Mouse (Mus musculus) left cerebral cortex, postnatal 14 days (tissue): Measurements from ENCODE around the gene 4930522H14Rik. TPM values are rescaled to one million over a fixed set of nuclear protein-coding genes. Genes with fewer than 3 reads are reported as not detected.

ENCODE experiments used
- DNase-seq, 2 experiments: peaks; one replicate each; pipeline ENCODE4 v3.0.0; 2021 to 2022; ENCODE audit warnings: low spot score in 2 of 2, mixed read lengths in 1 of 2
- intact Hi-C: fragments of 180-260 bp; cut with DNase I; formaldehyde crosslinking; loops from one replicate; pipeline ENCODE4 v1.15.1; 2025
- total RNA-seq, 2 experiments: library from RNA; stranded (reverse); gene quantifications; 2 replicates each; pipeline ENCODE4 v1.2.3; 2021

The 4930522H14Rik gene
- total RNA-seq, 2 experiments from 2014 or later, result not detected

DNA sequence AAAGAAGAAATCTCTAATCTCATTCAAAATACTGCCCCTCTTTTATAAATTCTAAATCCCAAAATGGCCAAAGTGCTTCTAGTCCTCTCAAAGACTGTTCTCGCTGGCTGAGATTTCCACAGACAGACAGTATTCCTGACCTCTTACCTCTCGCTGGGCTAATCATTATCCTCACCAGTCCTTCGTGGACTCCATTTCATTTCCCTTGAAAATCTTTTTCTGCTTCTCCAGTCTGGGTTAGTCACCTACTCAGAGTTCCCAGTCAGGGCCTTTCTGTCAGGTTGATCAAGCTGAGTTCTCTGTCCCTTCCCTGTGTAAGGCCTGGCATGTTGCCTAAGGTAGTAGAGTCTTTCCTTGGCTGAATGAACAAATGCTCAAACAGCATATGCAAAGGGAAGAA is 53.6 kb downstream of the 4930522H14Rik start:
- no peak for DNase-seq
- intact Hi-C loops, result no loop called here

DNA sequence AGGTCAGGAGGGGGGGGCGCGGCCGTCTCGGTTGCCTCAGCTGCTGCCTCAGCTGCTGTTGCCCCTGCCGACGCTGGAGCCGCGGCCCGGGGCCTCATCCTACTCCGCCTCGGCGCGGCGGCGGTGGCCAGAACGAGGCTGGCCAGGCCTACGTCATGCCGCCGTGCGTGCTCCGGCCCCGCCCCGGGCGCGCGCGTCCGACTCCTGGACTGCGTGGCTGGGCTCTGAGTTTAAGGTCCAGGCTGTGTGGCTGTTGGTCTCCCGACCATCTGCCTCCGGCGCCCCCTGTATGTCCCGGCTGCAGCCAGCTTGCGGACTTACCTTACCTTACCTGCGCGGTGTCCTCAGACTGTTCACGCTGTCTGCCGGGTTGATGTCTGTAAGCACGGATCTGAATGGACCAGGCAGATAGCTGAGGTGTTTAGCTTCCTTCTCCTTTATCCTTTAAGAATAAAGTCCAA is 54.5 kb downstream of the 4930522H14Rik start:
- intact Hi-C loops, result no loop called here
- DNase-seq, result peak; percentile 89 to 91

DNA sequence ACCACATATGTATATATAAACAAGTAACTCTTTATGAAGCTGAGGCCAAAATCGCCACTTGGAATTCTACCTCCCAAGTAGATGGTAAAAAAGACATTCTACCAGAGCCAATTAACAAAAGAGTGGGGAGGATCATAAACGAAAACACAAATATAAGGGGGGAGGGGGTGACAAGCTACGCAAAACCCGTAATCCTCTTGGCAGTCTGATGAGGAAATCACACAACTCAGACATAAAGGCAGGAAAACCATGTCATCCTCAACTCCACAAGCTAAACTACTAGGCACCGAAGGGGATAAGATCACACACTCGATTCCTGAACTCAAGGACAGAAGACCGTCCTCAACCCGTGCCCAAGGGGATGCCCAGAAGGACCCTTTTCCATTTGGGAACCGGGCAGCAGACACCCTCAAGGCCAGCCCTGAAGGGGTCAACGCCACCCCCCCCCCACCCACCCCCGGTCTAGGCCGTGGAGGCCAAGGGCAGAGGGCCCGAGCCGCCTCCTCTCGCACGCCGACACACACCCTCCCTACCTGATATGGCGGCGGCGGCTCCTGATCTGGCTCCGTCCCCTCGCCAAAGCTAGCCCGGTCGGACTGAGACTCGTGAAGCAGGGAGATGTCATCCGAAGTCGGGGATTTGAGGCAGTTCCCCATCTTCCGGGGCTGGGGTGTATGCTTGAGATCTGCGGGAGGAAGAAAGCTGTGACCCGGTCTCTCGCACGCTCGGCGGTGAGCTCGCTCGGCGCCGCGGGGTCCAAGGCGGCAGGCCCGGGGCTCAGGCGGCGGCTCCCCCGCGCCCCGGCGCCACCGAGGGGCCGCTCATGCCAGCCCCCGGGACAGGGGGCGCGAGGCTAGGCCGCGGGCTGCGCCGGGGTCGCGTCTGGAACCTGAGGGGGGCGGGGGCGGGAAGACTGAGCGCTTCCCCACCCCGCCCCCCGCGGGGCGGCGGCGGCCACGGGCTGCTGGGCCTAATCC is 55.2 kb downstream of the 4930522H14Rik start:
- intact Hi-C loops, result no loop called here
- peak; percentile 20 to 37 for DNase-seq

DNA sequence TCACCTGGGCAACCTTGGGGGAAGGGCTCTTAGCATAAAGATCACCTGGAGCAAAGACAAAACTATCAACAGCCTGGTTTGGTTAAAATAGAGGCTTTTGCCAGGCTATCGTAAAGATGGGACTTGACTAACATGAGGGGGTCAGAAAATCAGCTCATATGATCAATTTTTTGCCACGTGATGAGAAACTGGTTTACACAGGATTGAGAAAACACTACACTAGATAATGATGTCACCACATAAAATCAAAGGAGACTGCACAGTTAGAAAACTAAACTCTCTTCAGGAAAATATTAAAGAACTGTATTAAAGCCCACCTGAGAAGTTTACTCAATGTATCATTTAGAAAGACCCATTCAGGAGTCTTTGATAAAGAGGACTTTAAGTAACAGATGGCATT is 56.0 kb downstream of the 4930522H14Rik start:
- peak in 1 of 2 experiments; percentile 6 for DNase-seq
- intact Hi-C loops, result no loop called here

DNA sequence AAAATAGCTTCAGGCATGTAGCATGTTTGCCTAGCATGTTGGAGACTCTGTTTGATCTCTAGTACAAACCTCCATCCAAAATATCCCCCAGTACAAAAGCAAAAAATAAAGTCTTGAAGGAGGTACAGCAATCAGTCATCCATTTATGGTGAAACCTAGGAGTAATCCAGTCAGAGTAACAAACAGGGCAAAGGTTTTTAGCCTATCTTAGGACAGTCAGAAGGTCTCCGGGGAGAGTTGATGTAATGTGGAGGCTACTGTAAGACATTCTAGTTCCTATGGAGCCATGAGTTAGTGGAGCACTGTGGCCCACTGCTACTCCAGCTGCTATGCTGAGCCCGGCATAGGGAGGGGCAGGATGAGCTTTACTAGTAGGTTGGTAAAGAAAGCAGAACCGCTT is 58.5 kb downstream of the 4930522H14Rik start:
- intact Hi-C loops, result no loop called here
- DNase-seq, result no peak

DNA sequence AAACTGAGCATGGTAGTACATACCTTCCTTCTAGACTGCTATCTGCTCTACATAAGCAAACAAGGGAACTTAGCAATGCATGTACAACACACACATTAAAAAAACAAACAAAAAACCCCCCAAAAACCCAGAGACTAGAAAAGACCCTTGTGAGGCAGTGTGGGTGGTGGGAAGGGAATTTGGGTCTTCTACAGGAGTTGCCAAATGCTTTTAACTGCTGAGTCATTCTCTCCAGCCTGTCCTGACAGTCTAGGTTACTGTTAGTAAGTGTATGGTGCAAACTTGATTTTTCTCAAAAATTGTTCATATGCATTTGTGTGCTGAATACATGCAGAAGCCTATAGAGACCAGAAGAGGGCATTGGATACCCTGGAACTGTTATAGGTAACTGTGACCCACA is 59.5 kb downstream of the 4930522H14Rik start:
- intact Hi-C loops, result no loop called here

DNA sequence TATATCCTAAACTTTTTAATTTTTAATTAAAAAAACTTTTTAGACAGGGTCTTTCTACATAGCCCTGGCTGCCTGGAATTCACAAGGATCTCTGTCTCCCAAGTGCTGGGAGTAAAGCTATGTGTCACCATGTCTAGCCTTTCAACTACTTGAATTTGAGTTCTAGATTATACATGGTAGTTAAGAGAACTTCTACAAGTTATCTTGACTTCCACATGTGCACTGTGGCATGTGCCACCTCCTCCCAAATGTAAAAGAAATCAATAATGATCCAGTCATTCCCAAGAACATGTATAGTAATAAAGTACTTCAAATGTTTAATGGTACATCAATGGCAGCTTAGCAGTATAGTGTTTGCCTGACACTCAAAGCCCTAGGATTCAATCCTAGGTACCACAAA is 63.4 kb downstream of the 4930522H14Rik start:
- no peak for DNase-seq
- intact Hi-C loops, result no loop called here

More for the DNA sequence above, 59.5 kb downstream of the 4930522H14Rik start:
- no peak for DNase-seq

DNA sequence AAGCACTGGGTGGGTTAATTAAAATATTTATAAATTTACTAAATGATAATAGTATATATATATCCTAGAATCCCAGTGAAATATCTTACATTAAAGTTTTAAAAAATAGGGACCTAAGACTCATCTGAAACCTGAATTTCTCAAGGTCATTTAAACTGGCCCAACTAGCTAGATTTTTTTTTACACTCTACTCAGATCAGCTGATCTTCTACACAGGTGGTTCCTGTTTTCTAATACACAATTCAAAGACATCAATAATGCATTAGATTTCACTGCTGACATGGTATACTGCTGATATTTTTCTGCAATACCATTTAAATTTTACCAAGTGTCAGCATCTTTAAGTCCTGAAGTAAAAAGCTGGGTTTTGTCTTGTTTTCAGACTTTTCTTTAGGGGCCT is 67.2 kb downstream of the 4930522H14Rik start:
- intact Hi-C loops, result no loop called here
- no peak for DNase-seq

DNA sequence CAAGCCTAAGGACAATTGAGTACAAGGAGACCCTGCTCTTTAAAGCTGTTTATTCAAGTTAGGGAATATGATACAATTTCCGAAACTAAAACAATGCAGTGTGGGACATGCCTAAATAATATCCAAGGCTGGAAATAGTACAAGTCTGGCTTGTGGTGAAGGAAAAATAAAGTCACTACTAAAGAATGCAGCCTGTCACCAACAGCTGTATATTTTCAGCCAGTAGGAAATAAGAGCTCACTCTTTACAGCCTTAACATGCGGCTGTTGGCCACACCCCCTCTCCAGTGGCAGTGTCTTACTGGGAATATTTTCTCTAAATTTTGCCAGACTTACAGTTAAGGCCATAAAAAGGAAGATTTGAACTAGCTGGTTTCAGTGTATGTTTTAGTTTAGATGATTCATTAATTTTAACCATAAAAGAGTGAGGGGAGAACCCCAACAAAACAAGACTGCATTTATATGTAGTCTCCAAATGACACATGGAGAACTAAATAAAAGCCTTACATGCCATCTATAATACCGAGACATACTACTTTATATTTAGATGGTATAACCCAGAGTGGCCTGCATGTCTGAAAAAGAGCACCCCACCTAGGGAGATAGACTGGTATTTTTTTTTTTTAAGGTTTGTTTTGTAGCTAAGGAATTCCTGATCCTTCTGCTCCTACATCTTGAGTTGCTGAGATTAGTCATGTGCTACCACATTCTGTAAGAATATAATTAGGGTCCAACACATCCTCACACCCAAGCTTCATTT is 70.5 kb downstream of the 4930522H14Rik start:
- intact Hi-C loops, result no loop called here
- no peak for DNase-seq

DNA sequence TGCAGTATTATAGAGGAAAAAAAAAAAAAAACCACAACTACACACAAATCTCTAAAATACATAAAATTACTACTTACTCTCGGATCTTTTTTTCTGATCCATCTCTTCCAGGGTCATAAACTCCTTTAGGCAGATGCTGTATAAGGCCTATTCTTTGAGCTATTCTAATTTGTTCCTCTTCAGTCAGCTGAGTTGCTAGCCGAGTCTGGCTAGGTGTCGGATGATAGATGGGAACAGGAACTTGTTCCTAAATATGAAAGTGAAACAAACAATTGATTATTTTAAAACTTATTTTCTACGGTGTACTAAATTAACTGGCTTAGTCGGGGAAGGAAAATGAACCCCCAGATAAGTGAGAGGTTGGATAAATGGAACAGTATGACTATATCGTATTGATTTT is 74.3 kb downstream of the 4930522H14Rik start:
- no peak for DNase-seq

More for the DNA sequence above, 74.3 kb downstream of the 4930522H14Rik start:
- intact Hi-C loops, result no loop called here

Other genes with a start within 250 kb of the 4930522H14Rik start
- 1 to 10 TPM; 1.2 to 2.0 TPM for gene Ttc39a, start 124.7 kb downstream of the 4930522H14Rik start, total RNA-seq
- 100 to 1,000 TPM; 190 to 196 TPM for gene Rnf11, start 46.6 kb downstream of the 4930522H14Rik start, total RNA-seq
- gene Cdkn2c, start 135.9 kb upstream of the 4930522H14Rik start, total RNA-seq, result 1 to 10 TPM; 3.1 to 5.7 TPM
- 10 to 100 TPM; 23.5 to 26.9 TPM for gene Faf1, start 145.3 kb upstream of the 4930522H14Rik start, total RNA-seq